Mouse (Mus musculus) liver, embryonic 16.5 days (tissue): ENCODE data around the gene 1700113H08Rik. TPM values are rescaled to one million over a fixed set of nuclear protein-coding genes. Genes with fewer than 3 reads are reported as not detected.

Experiments used
- ATAC-seq: fragments of 200-750 bp; cut with Nextera tagmentation; 2 replicates; pipeline ENCODE4 v1.8.0; 2017; ENCODE audit warnings: low read depth, mild to moderate bottlenecking, moderate number of reproducible peaks, moderate library complexity
- H3K27ac ChIP-seq: fragments of 300-500 bp; sonication (generic); 2 replicates; pipeline ENCODE4 v1.5.1; 2014; ENCODE audit warnings: mild to moderate bottlenecking, low read length
- H3K27me3 ChIP-seq: fragments of 300-500 bp; sonication (generic); 2 replicates; pipeline ENCODE4 v1.6.1; 2014; ENCODE audit warnings: low read depth, low read length, mixed read lengths; ENCODE audit not compliant: control insufficient read depth, insufficient read depth
- H3K36me3 ChIP-seq: fragments of 300-500 bp; sonication (generic); 2 replicates; pipeline ENCODE4 v1.6.1; 2014; ENCODE audit warnings: mild to moderate bottlenecking; ENCODE audit not compliant: control insufficient read depth, insufficient read depth
- H3K4me1 ChIP-seq: fragments of 300-500 bp; sonication (generic); 2 replicates; pipeline ENCODE4 v1.6.1; 2014; ENCODE audit warnings: low read depth, low read length, mixed read lengths; ENCODE audit not compliant: control insufficient read depth
- H3K4me2 ChIP-seq: fragments of 300-500 bp; sonication (generic); 2 replicates; pipeline ENCODE4 v1.6.1; 2014; ENCODE audit warnings: low read depth, low read length, mixed read lengths
- H3K4me3 ChIP-seq: fragments of 300-500 bp; sonication (generic); 2 replicates; pipeline ENCODE4 v1.5.1; 2014; ENCODE audit warnings: low read depth, mild to moderate bottlenecking, low read length
- H3K9ac ChIP-seq: fragments of 300-500 bp; sonication (generic); 2 replicates; pipeline ENCODE4 v1.6.1; 2014; ENCODE audit warnings: low read depth, low read length
- H3K9me3 ChIP-seq: fragments of 300-500 bp; sonication (generic); replicated peaks from 2 replicates; pipeline ENCODE4 v1.6.1; 2016; ENCODE audit warnings: low read length; ENCODE audit not compliant: control insufficient read depth
- WGBS: fragments of 180-500 bp; shearing (Covaris S2); extraction: QIAGEN DNeasy Blood & Tissue Kit; methylation state at CpG from one replicate; pipeline ENCODE4 v1.1.7; 2014; ENCODE audit not compliant: insufficient replicate concordance; 5-methylcytosine and 5-hydroxymethylcytosine counted together
- polyA plus RNA-seq: library from polyadenylated mRNA; unstranded; fragments of >200 nt; fragmentation: Nextera tagmentation; extraction: Ambion mirVana; gene quantifications from 2 replicates; pipeline ENCODE4 v1.2.1, GENCODE M21; 2015

Gene 1700113H08Rik
- polyA plus RNA-seq, 1 experiment from 2014 or later, result not detected

DNA sequence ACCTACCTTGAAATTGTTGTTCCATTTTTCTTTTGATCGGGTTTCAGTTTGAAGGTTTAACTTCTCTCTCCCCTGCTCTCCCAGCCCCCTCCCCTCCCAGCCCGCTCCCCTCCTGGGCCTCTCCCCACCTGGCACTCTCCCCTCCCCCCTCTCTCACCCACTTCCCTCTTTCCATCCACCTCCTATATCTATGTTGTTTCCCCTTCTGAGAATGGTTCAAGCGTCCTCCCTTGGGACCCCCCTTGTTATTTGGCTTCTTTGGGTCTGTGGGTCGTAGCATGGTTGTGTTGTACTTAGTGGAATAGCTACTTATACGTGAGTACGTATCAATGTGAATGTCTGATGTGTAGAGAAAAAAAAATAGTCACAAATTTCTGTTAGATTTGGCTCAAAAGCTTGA, 40.9 kb downstream of the 1700113H08Rik start:
- no peak overlapping the region for H3K4me2 ChIP-seq
- no peaks in the 10 kb centered on the region for H3K36me3 ChIP-seq
- H3K27me3 ChIP-seq, result no peaks in the 10 kb centered on the region
- H3K27ac ChIP-seq, result no peak overlapping the region
- no peak overlapping the region for H3K4me3 ChIP-seq
- H3K9ac ChIP-seq, result no peak overlapping the region
- H3K9me3 ChIP-seq, result no peaks in the 10 kb centered on the region
- WGBS, result 35% methylated on average over 6 of the region's 6 CpGs
- no peaks in the 10 kb centered on the region for H3K4me1 ChIP-seq
- no peak for ATAC-seq

DNA sequence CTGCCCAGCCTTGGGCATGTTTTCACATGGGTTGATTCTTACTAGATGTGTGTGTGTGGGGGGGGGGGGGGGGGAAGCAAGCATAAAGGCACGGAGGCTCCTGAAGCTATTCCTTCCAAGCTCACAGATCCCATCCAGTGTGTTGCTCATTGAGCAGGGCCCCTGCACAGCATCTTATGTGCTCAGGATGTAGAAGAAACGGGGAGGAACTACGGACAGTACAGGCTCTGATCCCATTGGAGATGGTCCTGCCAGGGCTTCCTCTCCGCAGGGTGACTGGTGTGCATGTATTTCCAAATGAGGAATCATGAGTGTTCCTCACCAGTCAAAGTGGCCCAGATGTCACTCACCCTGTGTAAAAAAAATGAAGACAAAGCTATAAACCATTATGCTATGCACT, 42.8 kb downstream of the 1700113H08Rik start:
- no peak for ATAC-seq
- 69% methylated on average over 4 of the region's 4 CpGs for WGBS

DNA sequence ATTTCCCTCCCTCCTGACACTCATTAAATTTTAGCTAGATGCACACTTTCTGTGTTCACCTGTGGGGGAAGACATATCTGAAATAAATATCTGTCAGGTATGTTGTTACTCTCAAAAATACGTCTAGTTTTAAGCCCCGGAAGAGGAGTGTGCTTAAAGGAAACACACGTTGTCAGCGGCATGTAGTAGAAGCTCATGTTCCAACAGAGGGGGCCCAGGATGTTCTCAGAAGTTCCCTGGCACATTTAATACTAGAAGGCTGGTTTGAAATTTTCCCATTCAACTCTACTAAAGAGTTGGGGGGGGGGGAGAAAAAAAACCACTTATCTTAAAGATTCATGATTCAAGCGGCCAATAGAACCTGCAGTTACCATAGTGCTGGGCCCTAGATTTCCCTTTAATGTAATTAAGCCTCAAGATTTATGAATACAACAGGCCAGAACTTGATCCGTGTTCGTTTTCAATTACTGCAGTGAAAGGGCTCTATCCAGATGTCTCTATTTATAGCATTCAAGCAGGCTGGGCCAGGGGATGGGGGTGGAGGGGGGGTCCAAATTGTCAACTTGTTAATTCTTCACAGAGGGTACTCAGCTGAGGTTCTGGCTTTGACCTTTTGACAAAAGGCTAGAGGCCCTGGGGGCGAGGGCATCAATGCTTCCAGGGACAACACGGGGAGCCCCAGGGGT, 43.6 kb downstream of the 1700113H08Rik start:
- no peaks in the 10 kb centered on the region for H3K4me1 ChIP-seq
- H3K9ac ChIP-seq, result no peak overlapping the region
- H3K27me3 ChIP-seq, result no peaks in the 10 kb centered on the region
- no peak overlapping the region for H3K4me2 ChIP-seq
- no peaks in the 10 kb centered on the region for H3K36me3 ChIP-seq
- no peak overlapping the region for H3K27ac ChIP-seq
- no peak overlapping the region for H3K4me3 ChIP-seq
- WGBS, result 58% methylated on average over 9 of the region's 9 CpGs
- no peak for ATAC-seq
- no peaks in the 10 kb centered on the region for H3K9me3 ChIP-seq

More for the DNA sequence above, 42.8 kb downstream of the 1700113H08Rik start:
- H3K4me2 ChIP-seq, result no peak overlapping the region
- H3K4me1 ChIP-seq, result no peaks in the 10 kb centered on the region
- H3K36me3 ChIP-seq, result no peaks in the 10 kb centered on the region
- no peaks in the 10 kb centered on the region for H3K9me3 ChIP-seq
- no peak overlapping the region for H3K4me3 ChIP-seq
- H3K27ac ChIP-seq, result no peak overlapping the region
- H3K27me3 ChIP-seq, result no peaks in the 10 kb centered on the region
- H3K9ac ChIP-seq, result no peak overlapping the region

DNA sequence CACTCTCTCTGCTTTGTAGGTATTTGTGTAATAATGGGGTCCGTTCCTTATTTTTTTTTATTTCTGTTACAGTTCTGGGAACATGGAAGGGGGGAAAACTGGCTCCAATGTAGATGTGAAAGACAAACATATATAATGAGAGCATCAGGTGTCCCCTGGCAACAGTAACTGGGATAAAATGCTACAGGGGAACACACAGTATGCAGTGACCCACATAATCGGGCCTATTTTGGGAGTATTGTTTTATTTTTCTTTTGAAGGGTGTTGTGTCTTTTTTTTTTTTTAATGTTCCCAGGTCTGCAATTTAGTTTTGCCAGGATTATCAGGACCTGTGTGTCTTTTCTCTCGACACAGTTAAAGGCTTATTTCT, 44.1 kb downstream of the 1700113H08Rik start:
- Histone ChIP-seq H3K36me3 (no peaks in the 10 kb centered on the region), H3K4me2 (no peak overlapping the region), H3K4me3 (no peak overlapping the region), H3K27ac (no peak overlapping the region), H3K9me3 (no peaks in the 10 kb centered on the region), H3K4me1 (no peaks in the 10 kb centered on the region), H3K27me3 (no peaks in the 10 kb centered on the region), H3K9ac (no peak overlapping the region)
- WGBS, result 54% methylated on average over 3 of the region's 3 CpGs
- no peak for ATAC-seq

DNA sequence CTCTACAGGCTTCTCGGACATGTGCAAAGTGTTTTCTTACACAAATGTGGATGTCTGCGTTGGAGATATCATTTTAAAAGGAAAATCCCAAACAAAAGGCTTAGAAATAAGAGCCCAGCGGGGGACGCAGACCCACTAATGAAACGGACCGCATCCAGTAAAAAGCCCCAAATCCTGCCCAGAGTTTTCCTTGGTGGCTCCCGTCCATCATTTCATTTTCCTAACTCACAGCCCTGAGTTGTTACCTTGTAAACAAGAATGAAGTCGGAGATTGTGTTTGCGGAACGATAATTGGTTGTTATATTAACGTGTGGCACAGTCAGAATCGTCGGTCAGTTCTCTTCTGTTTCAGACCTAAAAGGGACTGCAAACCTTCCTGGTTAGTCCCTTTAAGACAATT, 44.6 kb downstream of the 1700113H08Rik start:
- no peak for ATAC-seq
- Histone ChIP-seq H3K4me2 (no peak overlapping the region), H3K27me3 (no peaks in the 10 kb centered on the region), H3K4me1 (no peaks in the 10 kb centered on the region), H3K4me3 (no peak overlapping the region), H3K9me3 (no peaks in the 10 kb centered on the region), H3K27ac (no peak overlapping the region), H3K36me3 (no peaks in the 10 kb centered on the region), H3K9ac (no peak overlapping the region)
- 72% methylated on average over 13 of the region's 13 CpGs for WGBS

DNA sequence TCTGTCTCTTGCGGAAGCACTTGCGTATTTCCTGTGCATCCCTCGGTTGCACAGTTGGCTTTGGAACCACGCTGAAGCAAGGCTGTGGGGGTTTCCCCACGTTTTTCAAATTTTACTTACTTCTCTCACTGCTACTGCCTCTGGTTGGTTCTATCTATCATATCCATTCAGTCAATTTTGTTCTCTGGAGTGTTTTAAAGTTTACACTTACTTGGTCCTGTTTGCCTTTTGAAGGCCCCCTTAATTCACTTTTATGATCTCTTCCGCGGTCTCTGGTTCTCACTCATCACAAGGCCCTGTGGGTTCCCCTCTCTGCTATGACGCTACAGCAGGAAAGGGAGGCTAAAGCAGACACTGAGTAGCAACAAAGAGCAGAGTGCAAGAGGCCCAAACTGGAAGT, 45.4 kb downstream of the 1700113H08Rik start:
- no peak for ATAC-seq
- WGBS, result 54% methylated on average over 8 of the region's 8 CpGs
- Histone ChIP-seq H3K9ac (no peak overlapping the region), H3K36me3 (no peaks in the 10 kb centered on the region), H3K4me3 (no peak overlapping the region), H3K4me2 (no peak overlapping the region), H3K27me3 (no peaks in the 10 kb centered on the region), H3K4me1 (no peaks in the 10 kb centered on the region), H3K9me3 (no peaks in the 10 kb centered on the region), H3K27ac (no peak overlapping the region)

DNA sequence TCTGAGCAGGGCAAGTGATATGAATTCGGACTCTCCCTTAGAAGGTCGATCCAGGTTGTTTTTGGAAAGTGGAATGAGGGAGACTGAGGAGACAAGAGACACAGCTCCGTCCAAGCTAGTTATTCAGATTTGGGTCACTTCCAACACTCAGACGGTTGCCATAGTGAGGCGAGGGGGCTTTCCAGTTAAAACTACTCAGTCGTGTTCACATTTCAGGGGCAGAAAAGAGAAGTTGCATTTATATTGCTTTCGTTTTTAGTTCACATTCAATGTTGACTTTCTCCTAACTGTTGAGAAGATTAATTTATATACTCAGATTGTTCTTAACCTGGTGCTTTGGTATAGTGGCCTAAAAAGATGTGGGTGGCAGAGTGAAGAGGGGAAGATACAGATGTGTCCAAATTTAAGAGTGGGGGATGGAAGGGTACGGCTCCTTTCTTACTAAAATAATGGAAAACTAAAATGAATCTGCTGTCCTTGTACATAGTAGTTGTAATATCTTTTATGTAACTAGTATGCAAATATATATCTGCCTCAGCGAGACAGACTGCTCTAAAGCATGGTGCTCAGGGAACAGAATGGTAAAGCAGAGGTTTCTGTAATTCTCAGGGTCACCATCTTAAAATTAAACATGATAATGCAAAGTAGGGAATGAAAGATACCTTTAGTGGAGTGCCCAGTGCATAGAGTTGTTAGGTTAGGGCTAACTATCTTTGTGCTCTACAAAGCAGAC, 49.9 kb downstream of the 1700113H08Rik start:
- Histone ChIP-seq H3K36me3 (no peaks in the 10 kb centered on the region), H3K9ac (no peak overlapping the region), H3K4me2 (no peak overlapping the region), H3K9me3 (no peaks in the 10 kb centered on the region), H3K4me3 (no peak overlapping the region), H3K27ac (no peak overlapping the region), H3K4me1 (no peaks in the 10 kb centered on the region), H3K27me3 (no peaks in the 10 kb centered on the region)
- ATAC-seq, result no peak
- 54% methylated on average over 9 of the region's 9 CpGs for WGBS

DNA sequence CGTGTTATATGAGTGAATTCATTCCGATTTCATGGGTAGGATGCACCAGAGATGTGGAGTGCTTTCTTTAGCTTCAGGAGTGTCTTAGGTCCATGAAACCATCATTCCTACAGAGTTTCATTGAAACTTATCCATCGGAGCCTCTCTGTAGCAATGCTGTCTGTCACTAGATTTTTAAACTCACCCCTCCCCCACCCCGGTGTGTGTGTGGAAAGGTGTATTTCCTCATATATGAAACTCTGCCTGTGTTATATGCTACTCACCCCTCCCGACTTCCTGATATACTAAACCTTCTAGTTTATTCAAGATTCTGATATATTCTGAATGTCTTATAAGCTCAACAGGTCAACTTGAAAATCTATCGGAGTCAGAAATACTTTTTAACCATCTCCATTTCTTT, 50.5 kb downstream of the 1700113H08Rik start:
- H3K36me3 ChIP-seq, result no peaks in the 10 kb centered on the region
- no peak overlapping the region for H3K27ac ChIP-seq
- no peak for ATAC-seq
- H3K4me1 ChIP-seq, result no peaks in the 10 kb centered on the region
- H3K27me3 ChIP-seq, result no peaks in the 10 kb centered on the region
- no peak overlapping the region for H3K4me2 ChIP-seq
- no peaks in the 10 kb centered on the region for H3K9me3 ChIP-seq
- no peak overlapping the region for H3K9ac ChIP-seq
- 68% methylated on average over 6 of the region's 6 CpGs for WGBS
- no peak overlapping the region for H3K4me3 ChIP-seq

DNA sequence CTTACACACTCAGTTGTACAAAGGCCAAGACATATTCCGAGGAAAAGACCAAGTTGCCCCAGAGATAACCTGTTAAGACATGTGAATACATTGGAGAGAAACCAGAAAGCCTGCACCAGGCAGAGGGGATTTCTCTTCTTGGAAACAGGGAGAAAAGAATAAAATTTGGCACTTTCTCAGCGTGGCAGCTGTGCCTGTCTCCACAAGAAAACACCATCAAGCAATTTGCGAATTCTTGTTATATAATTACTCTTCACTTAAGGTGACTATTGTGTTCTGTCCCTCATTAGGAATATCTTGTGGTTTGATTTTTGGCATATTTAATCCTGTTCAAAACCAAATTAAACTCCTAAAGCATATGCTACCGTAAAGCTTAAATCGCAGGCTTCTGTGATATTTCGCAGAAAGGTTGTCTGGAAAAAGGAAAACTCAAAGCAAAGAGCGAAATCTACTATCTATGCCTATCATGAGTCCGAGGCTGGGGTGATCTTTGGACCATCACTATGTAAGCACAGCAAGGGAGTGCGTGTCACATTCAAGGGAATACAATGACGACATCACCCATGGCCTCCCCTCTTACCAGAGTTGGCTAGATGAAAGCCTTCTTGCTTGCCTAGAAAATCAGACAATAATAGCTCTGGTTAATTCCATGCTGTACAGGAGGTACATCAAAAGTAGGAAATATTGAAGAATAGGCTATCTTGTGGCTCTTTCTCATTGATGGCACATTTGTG, 51.4 kb downstream of the 1700113H08Rik start:
- no peaks in the 10 kb centered on the region for H3K9me3 ChIP-seq
- no peak overlapping the region for H3K4me2 ChIP-seq
- peak; percentile 55; the same call in 1 of the 2 replicates for ATAC-seq
- 61% methylated on average over 10 of the region's 10 CpGs for WGBS
- H3K4me3 ChIP-seq, result no peak overlapping the region
- H3K36me3 ChIP-seq, result no peaks in the 10 kb centered on the region
- no peak overlapping the region for H3K9ac ChIP-seq
- H3K27ac ChIP-seq, result no peak overlapping the region
- no peaks in the 10 kb centered on the region for H3K4me1 ChIP-seq
- no peaks in the 10 kb centered on the region for H3K27me3 ChIP-seq
